Mouse (Mus musculus): Measurements from ENCODE around the gene Dap. TPM values are rescaled to one million over a fixed set of nuclear protein-coding genes. Genes with fewer than 3 reads are reported as not detected.

Dap gene
- total RNA-seq, 1 experiment from 2014 or later, result 45.6 TPM

DNA sequence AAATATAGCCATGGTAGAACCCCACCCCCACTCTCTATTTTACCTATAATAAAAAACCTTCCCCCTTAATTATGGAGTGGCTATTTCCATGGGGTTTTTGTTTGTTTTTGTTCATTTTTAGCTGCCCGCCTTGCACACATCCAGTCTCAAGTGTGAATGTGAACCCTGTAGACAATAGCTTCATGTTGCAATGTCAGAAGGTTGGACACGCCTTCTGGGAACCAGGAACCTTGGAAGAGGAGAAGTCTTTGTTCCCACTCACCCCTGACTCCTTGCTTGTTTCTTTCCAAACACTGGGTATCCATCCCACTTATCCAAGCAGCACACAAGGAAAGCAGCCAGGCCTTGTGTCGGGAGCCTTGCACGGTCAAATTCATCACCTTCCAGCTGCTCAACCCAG lies 94.9 kb downstream of the Dap start:
- ATAC-seq (ENCODE audit: extremely low read depth, insufficient number of reproducible peaks, low FRiP score, poor library complexity, severe bottlenecking), result no peak

DNA sequence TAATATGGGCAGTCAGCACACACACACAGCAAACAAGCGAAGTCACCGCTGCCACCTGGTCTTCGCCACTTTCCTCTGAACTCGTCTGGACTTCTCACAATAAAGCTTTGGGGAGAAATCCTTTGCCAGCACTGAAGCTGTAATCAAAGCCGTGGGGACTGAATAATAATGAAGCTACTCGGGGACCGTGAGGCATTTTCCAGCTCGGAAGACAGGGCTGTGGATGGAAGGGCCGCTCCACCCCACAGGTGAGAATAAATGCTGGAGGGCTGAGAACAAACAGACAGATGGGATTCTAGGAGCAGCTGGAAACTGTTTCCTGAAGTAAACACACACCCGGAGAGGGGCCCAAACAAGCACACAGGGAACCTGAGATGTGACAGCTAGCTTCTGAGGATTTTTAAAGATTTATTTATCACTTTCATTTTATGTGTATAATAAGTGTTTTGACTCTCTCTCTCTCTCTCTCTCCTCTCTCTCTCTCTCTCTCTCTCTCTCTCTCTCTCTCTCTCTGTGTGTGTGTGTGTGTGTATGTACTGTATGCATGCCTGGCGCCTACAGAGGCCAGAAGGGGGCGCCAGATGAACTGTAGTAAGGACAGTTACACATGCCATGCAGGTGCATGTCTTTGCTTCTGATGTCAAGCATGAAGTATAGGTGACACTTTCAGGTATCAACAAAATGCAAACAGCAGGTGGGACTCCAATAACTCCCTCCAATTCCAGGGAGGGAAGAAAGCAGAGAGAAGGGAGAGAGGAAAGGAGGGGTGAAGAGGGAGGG lies 96.7 kb downstream of the Dap start:
- no peak for ATAC-seq (ENCODE audit: extremely low read depth, insufficient number of reproducible peaks, low FRiP score, poor library complexity, severe bottlenecking)

DNA sequence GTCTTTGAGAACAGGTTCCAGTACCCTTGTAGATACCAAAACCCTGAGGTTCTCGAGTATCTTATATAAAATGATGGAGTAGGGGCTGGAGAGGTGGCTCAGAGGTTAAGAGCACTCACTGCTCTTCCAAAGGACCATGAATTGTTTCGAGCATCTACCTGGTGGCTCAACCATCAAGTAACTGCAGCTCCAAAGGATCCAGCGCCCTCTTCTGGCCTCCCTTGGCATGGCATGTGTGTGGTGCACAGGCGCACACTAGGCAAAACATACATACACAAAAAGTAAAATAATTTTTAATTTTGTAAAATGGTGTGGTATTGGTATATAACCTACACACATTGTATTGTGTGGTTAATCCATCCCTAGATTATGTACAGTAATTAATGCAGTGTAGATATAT lies 99.6 kb downstream of the Dap start:
- no peak for ATAC-seq (ENCODE audit: extremely low read depth, insufficient number of reproducible peaks, low FRiP score, poor library complexity, severe bottlenecking)

Other genes with a start within 250 kb of the Dap start
- 60.8 and 66.5 TPM in 2 replicates for gene Ankrd33b, start 143.4 kb downstream of the Dap start, total RNA-seq (2017)
- 0.70 TPM in 1 of 2 replicates, not detected in the other for gene Ropn1l, start 229.4 kb downstream of the Dap start, total RNA-seq (2017)